Mouse (Mus musculus) gastrocnemius, adult 18-20 months (tissue): ENCODE data around the gene Gm13276. TPM values are rescaled to one million over a fixed set of nuclear protein-coding genes. Genes with fewer than 3 reads are reported as not detected.
"Not testable (repeated sequence)": the region's sequence is repeated elsewhere in the genome, so short reads cannot be mapped to it uniquely, and the experiment has no call there.

Experiments
- DNase-seq: peaks from one replicate; pipeline ENCODE4 v3.0.0; 2021; ENCODE audit warnings: low spot score
- total RNA-seq, 2 experiments: library from RNA; stranded (reverse); gene quantifications; 2 replicates each; pipeline ENCODE4 v1.2.3; 2021

Gm13276 gene
- total RNA-seq, 2 experiments from 2014 or later: not detected

- not testable (repeated sequence) for DNase-seq
Observed at GRCm38 (mm10) chr4:88782335-88782734, 3.2 kb upstream of the Gm13276 start.

DNA sequence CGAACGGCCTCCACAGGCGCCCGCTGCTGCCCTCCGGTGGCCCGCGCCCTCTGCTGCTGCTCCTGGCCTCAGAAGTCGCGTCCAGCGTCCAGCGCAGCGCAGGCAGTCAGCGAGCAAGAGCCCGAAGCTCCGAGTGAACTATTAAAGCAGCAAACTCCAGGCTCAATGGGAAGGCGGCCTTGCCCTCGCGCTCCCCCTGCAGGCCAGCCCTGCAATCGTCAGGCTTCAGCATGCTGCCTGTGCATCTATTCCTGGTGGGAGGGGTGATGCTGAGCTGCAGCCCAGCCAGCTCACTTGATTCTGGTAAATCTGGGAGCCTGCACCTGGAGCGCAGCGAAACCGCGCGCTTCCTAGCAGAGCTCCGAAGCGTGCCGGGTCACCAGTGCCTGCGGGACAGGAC, 2.9 kb downstream of the Gm13276 start, which contains the start of gene Gm13277:
Gene Gm13277, plus strand, starts transcription at position 231 of the 400 bp plus-strand sequence.
- DNase-seq: peak; percentile 54

- DNase-seq: not testable (repeated sequence)
Observed at GRCm38 (mm10) chr4:88791250-88791649, 5.7 kb downstream of the Gm13276 start, which contains the start of gene Gm13278. Gene Gm13278 (plus strand): TSS chr4:88791550.

- DNase-seq: peak; percentile 58
Observed at GRCm38 (mm10) chr4:88793936-88794675, 8.6 kb downstream of the Gm13276 start, which contains the start of gene Gm13275. Gene Gm13275 (plus strand): TSS chr4:88794487.

DNA sequence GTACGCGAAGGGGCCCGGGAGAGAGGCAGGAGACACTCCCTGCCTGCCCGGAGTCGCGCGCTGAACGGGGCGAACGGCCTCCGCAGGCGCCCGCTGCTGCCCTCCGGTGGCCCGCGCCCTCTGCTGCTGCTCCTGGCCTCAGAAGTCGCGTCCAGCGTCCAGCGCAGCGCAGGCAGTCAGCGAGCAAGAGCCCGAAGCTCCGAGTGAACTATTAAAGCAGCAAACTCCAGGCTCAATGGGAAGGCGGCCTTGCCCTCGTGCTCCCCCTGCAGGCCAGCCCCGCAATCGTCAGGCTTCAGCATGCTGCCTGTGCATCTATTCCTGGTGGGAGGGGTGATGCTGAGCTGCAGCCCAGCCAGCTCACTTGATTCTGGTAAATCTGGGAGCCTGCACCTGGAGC, 11.6 kb downstream of the Gm13276 start, which contains the start of gene Gm13279:
Gene Gm13279, plus strand, starts transcription at position 301 of the 400 bp plus-strand sequence.
- DNase-seq: not testable (repeated sequence)

- DNase-seq: not testable (repeated sequence)
Observed at GRCm38 (mm10) chr4:88799365-88799764, 13.9 kb downstream of the Gm13276 start, which contains the start of gene Gm13285. Gene Gm13285 (plus strand): TSS chr4:88799665.

DNA sequence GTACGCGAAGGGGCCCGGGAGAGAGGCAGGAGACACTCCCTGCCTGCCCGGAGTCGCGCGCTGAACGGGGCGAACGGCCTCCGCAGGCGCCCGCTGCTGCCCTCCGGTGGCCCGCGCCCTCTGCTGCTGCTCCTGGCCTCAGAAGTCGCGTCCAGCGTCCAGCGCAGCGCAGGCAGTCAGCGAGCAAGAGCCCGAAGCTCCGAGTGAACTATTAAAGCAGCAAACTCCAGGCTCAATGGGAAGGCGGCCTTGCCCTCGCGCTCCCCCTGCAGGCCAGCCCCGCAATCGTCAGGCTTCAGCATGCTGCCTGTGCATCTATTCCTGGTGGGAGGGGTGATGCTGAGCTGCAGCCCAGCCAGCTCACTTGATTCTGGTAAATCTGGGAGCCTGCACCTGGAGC, 17.4 kb downstream of the Gm13276 start, which contains the start of gene Gm13287:
Gene Gm13287, plus strand, starts transcription at position 301 of the 400 bp plus-strand sequence.
- not testable (repeated sequence) for DNase-seq

DNA sequence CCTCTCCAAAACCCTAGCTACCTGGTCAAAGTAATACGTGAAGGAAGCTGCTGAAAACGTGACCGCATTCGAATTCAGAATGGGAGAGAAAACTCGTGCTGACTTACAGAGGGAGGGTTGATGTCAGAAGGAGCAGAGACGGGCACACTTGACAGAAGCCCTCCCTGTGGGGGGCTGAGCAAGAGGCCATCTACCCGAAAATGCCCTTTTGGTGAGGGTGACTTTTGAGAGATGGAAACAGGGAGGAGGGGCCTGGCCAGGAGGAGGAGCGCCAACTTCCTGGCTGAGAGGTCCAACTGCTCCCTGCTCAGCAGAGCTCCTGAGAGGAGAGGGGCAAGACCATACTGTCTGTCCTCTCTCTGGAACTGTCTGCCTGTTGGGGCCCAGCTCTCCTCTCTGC, 19.7 kb downstream of the Gm13276 start, which contains the start of gene Gm13288:
Gene Gm13288, plus strand, starts transcription at position 301 of the 400 bp plus-strand sequence.
- DNase-seq: not testable (repeated sequence)

DNA sequence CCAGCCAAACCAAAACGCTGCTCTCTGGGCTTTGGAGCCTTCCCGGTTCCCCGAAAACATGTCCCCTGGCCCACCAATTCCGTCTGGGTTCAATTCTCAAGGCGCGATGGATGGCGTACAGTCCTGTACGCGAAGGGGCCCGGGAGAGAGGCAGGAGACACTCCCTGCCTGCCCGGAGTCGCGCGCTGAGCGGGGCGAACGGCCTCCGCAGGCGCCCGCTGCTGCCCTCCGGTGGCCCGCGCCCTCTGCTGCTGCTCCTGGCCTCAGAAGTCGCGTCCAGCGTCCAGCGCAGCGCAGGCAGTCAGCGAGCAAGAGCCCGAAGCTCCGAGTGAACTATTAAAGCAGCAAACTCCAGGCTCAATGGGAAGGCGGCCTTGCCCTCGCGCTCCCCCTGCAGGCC, 20.3 kb downstream of the Gm13276 start:
- DNase-seq: peak; percentile 5

DNA sequence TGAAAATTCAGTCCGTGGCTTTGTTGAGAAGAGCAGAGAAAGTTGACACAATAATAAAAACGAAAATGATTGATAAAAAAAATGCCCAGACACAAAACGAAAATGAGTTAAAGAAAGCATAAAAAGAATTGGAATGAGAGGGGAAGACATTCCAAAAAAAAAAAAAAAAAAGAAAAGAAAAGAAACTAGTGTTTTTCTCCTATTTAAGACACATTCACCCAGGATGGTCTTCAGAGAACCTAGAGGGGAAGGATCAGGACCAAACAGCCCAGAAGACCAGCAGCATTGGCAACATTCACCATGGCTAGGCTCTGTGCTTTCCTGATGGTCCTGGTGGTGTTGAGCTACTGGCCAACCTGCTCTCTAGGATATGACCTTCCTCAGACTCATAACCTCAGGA, 30.4 kb downstream of the Gm13276 start, which contains the start of gene Ifna7:
Gene Ifna7, plus strand, starts transcription at position 301 of the 400 bp plus-strand sequence.
- DNase-seq: no peak

DNA sequence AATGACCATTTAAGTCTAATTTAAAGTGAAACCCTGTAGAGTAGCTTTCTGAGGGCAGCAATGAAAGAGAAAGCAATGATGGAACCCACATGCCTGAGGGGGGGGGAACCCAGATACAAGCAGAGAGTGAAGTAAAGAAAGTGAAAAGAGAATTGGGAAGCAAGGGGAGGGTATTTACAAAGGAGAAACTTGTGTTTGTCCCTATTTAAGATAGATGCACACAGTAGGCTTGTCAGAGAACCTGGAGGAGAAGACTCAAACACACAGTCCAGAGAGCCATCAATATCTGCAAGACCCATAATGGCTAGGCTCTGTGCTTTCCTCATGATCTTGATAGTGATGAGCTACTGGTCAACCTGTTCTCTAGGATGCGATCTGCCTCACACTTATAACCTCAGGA, 34.1 kb downstream of the Gm13276 start, which contains the start of gene Ifna11:
Gene Ifna11, plus strand, starts transcription at position 301 of the 400 bp plus-strand sequence.
- DNase-seq: no peak

DNA sequence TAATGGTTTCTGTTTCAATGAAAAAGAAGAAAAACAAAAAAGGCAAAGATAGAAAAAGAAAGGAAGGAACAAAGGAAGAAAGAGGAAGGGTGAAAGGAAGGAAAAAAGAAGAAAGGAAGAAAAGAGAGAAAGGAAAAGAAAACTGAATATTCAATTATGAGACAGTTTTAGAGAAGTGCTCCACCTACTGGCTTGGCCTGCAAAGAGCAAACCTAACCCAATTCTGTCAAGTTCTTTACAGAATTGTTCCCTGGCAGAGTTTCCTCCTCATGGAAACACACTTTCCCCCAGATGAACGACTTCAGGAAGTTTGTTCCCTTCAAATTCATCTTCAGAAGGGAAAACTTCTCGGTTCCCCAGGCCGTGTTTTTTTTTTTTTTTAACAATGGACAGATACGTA, 37.5 kb downstream of the Gm13276 start:
- no peak for DNase-seq

GRCm38 (mm10) chr4:88827116-88827515, 41.6 kb downstream of the Gm13276 start, which contains the start of gene Ifna6:
Gene Ifna6 (plus strand): TSS chr4:88827416.
- DNase-seq: not testable (repeated sequence)

DNA sequence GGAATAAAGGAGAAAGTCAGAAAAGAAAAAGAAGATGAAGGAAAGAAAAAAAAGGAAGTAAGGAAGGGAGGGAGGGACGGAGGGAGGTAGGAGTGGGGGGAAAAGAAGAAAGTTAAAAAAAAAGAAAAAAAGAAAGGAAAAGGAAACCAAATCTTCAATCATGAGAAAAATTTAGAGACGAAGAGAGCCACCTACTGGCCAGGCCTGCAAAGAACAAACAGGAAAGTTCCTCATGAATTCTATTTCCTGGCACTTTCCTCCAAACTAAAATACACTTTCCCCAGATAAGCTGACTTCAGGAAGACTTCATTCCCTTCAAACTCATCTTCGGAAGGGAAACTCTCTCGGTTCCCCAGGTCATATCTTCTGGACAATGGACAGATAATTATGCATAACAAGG, 45.0 kb downstream of the Gm13276 start:
- peak; percentile 4 for DNase-seq

GRCm38 (mm10) chr4:88835225-88835624, 49.7 kb downstream of the Gm13276 start, which contains the start of gene Ifna5:
Gene Ifna5 (plus strand): TSS chr4:88835525.
- DNase-seq: not testable (repeated sequence)

Other genes with a start within 250 kb of the Gm13276 start
- not detected for gene Ifna15, start 227.5 kb upstream of the Gm13276 start, total RNA-seq
- gene Ifna14, start 213.9 kb upstream of the Gm13276 start, total RNA-seq: not detected
- gene Ifna9, start 193.3 kb upstream of the Gm13276 start, total RNA-seq: not detected
- not detected for gene Ifna12, start 182.3 kb upstream of the Gm13276 start, total RNA-seq
- gene C87499, start 151.3 kb upstream of the Gm13276 start, total RNA-seq: not detected
- not detected for gene Ifna13, start 141.2 kb upstream of the Gm13276 start, total RNA-seq
- not detected for gene Ifna16, start 108.8 kb upstream of the Gm13276 start, total RNA-seq
- not detected for gene Ifna2, start 101.8 kb upstream of the Gm13276 start, total RNA-seq
- gene Ifnab, start 94.3 kb upstream of the Gm13276 start, total RNA-seq: not detected
- gene Gm26566, start 63.9 kb upstream of the Gm13276 start, total RNA-seq: under 1 TPM in 1 of 2 experiments, not detected in 1; 0.21 TPM
- gene Klhl9, start 63.2 kb upstream of the Gm13276 start, total RNA-seq: 10 to 100 TPM; 50.5 to 62.5 TPM
- gene Gm13271, start 30.8 kb upstream of the Gm13276 start, total RNA-seq: not detected
- gene Gm13283, start 25.6 kb upstream of the Gm13276 start, total RNA-seq: not detected
- not detected for gene Gm13290, start 11.9 kb upstream of the Gm13276 start, total RNA-seq
- not detected for gene Gm13289, start 8.8 kb upstream of the Gm13276 start, total RNA-seq
- not detected for gene Gm13272, start 5.9 kb upstream of the Gm13276 start, total RNA-seq
- not detected for gene Ifnz, start 3.6 kb upstream of the Gm13276 start, total RNA-seq
- not detected for gene Gm13277, start 2.9 kb downstream of the Gm13276 start, total RNA-seq
- gene Gm13278, start 5.8 kb downstream of the Gm13276 start, total RNA-seq: not detected
- not detected for gene Gm13275, start 8.8 kb downstream of the Gm13276 start, total RNA-seq
- not detected for gene Gm13279, start 11.7 kb downstream of the Gm13276 start, total RNA-seq
- not detected for gene Gm13285, start 14.0 kb downstream of the Gm13276 start, total RNA-seq
- gene Gm13287, start 17.5 kb downstream of the Gm13276 start, total RNA-seq: not detected
- not detected for gene Gm13288, start 19.8 kb downstream of the Gm13276 start, total RNA-seq
- gene Ifna7, start 30.5 kb downstream of the Gm13276 start, total RNA-seq: not detected
- not detected for gene Ifna11, start 34.2 kb downstream of the Gm13276 start, total RNA-seq
- gene Ifna6, start 41.7 kb downstream of the Gm13276 start, total RNA-seq: not detected
- not detected for gene Ifna5, start 49.8 kb downstream of the Gm13276 start, total RNA-seq
- gene Ifna4, start 56.2 kb downstream of the Gm13276 start, total RNA-seq: not detected
- gene Ifna1, start 64.4 kb downstream of the Gm13276 start, total RNA-seq: not detected
- not detected for gene Ifne, start 94.5 kb downstream of the Gm13276 start, total RNA-seq